Mouse (Mus musculus) MEL (cell line): ENCODE results near the gene Mgat4b.

Experiments
- BHLHE40 ChIP-seq: IDR thresholded peaks from 2 replicates; pipeline ENCODE4 v1.6.1; 2012; ENCODE audit warnings: low read depth, mild to moderate bottlenecking, inconsistent platforms, low read length, improper control_type of control experiment, borderline replicate concordance
- CHD1 ChIP-seq: IDR thresholded peaks from 2 replicates; pipeline ENCODE4 v1.6.1; 2012; ENCODE audit warnings: low read depth, mild to moderate bottlenecking, inconsistent platforms, low read length, improper control_type of control experiment
- CHD2 ChIP-seq: IDR thresholded peaks from 2 replicates; pipeline ENCODE4 v1.6.1; 2011; ENCODE audit warnings: low read length, improper control_type of control experiment
- CTCF ChIP-seq, 3 experiments: IDR thresholded peaks in 2 of 3; conservative IDR thresholded peaks in 1 of 3; 2 replicates each; pipeline ENCODE4 v1.5.1; 2011 to 2012; ENCODE audit warnings: low read length in 3 of 3, low read depth in 2 of 3, mild to moderate bottlenecking in 2 of 3, improper control_type of control experiment in 1 of 3, inconsistent platforms in 1 of 3, mixed read lengths in 1 of 3, moderate library complexity in 1 of 3; ENCODE audit not compliant: control insufficient read depth in 1 of 3, insufficient read depth in 1 of 3, poor library complexity in 1 of 3, severe bottlenecking in 1 of 3
- JUND ChIP-seq: IDR thresholded peaks from 2 replicates; pipeline ENCODE4 v1.6.1; 2011; ENCODE audit warnings: low read depth, mild to moderate bottlenecking, improper control_type of control experiment, low read length
- MAX ChIP-seq: IDR thresholded peaks from 2 replicates; pipeline ENCODE4 v1.6.1; 2011; ENCODE audit warnings: low read length, improper control_type of control experiment
- POLR2A ChIP-seq, 2 experiments: IDR thresholded peaks; 2 replicates each; pipeline ENCODE4 v1.6.1; 2011 to 2012; ENCODE audit warnings: low read length in 2 of 2, mild to moderate bottlenecking in 2 of 2, control low read depth in 1 of 2, improper control_type of control experiment in 1 of 2, low read depth in 1 of 2, moderate library complexity in 1 of 2; ENCODE audit not compliant: control insufficient read depth in 1 of 2, insufficient read depth in 1 of 2, poor library complexity in 1 of 2
- POLR2AphosphoS5 ChIP-seq: IDR thresholded peaks from 2 replicates; pipeline ENCODE4 v1.6.1; 2012; ENCODE audit warnings: low read depth, borderline replicate concordance, mild to moderate bottlenecking, inconsistent platforms, low read length, moderate library complexity, mixed read lengths
- TAL1 ChIP-seq: IDR thresholded peaks from 2 replicates; pipeline ENCODE4 v1.6.1; 2012; ENCODE audit warnings: mild to moderate bottlenecking, inconsistent platforms, low read length, moderate library complexity, mixed read lengths
- UBTF ChIP-seq: IDR thresholded peaks from 2 replicates; pipeline ENCODE4 v1.6.1; 2012; ENCODE audit warnings: low read depth, mild to moderate bottlenecking, inconsistent platforms, low read length, improper control_type of control experiment, moderate library complexity, borderline replicate concordance; ENCODE audit not compliant: insufficient read depth

DNA sequence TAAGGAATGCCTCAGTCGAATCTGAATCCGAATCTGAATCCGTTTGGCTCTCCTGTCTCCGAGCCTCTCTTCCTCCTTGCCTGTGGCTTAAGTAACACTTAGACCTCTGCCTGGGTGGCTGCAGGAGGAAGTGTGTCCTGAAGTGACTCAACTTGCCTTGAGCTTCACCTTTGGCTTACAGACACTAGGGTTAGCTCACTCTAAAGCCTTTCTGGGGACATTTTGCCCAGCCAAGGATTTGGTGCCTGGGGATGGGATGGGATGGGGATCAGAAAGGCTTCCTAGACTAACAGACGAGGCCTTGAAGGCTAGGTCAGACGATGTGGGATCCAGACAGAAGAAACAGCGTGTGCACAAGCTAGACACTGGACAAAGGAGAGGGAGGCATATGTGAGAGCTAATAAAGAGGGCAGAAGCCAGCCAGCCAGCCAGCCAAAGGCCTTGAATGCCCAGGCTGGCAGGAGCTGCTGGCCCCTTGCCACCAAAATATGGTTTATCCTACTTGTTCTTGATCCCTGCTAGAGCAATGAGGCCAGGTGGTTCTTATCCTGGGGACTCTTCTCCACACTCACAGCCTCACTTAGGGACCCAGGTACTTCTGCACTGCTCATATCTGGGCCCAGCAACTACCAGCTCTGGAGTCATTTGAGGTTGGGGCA lies 18.7 kb downstream of the Mgat4b start:
- TF ChIP-seq CTCF (IDR thresholded peaks at IDR 0.05 in 2 of 3, conservative IDR thresholded peaks at IDR 0.05 in 1 of 3; ENCODE audit: control insufficient read depth in 1 of 3, insufficient read depth in 1 of 3, low read depth in 2 of 3, low read length in 3 of 3, poor library complexity in 1 of 3, severe bottlenecking in 1 of 3) (no peak), MAX (no peak), TAL1 (no peak), CHD1 (no peak), CHD2 (no peak), POLR2A (IDR thresholded peaks at IDR 0.05; ENCODE audit: control insufficient read depth in 1 of 2, insufficient read depth in 1 of 2, low read depth in 1 of 2, low read length in 2 of 2, poor library complexity in 1 of 2) (no peak), POLR2AphosphoS5 (no peak), UBTF (no peak), JUND (no peak), BHLHE40 (no peak)
